Mouse (Mus musculus): ENCODE results near the gene Sept5. TPM values are rescaled to one million over a fixed set of nuclear protein-coding genes. Genes with fewer than 3 reads are reported as not detected.
A peak's percentile ranks its signal among the peaks of the same experiment; 100 is the strongest.

The Sept5 gene
- total RNA-seq, 2 experiments from 2014 or later, result 3.1 to 6.1 TPM

GRCm38 (mm10) chr16:18620601-18621361 lies 9.0 kb downstream of the Sept5 start:
- peak; percentile 68 for DNase-seq
- H3K4me3 ChIP-seq, result peak overlapping the region; percentile 72
- no peak overlapping the region for H3K27ac ChIP-seq
- intact Hi-C loops (cut with DNase I), result no loop called here
- no peak for TF ChIP-seq CTCF (IDR thresholded peaks at IDR 0.05)

GRCm38 (mm10) chr16:18620201-18620600 lies 9.6 kb downstream of the Sept5 start:
- DNase-seq, result no peak
- TF ChIP-seq CTCF (IDR thresholded peaks at IDR 0.05), result no peak
- Histone ChIP-seq H3K4me3 (no peak overlapping the region), H3K27ac (no peak overlapping the region)
- intact Hi-C loops (cut with DNase I), result no loop called here

GRCm38 (mm10) chr16:18619110-18619509 lies 10.6 kb downstream of the Sept5 start:
- H3K27ac ChIP-seq, result no peak overlapping the region
- no peak overlapping the region for H3K4me3 ChIP-seq
- intact Hi-C loops (cut with DNase I), result loop anchor here (5.0 kb wide), 1 partner anchor 92 kb away; no protein-coding TSS in a partner anchor
- no peak for DNase-seq
- no peak for TF ChIP-seq CTCF (IDR thresholded peaks at IDR 0.05)

- no peak for DNase-seq
- no peak for TF ChIP-seq CTCF (IDR thresholded peaks at IDR 0.05)
- Histone ChIP-seq H3K4me3 (no peak overlapping the region), H3K27ac (no peak overlapping the region)
- intact Hi-C loops (cut with DNase I), result loop anchor here (5.0 kb wide), 1 partner anchor 91 kb away; no protein-coding TSS in a partner anchor
Measured at GRCm38 (mm10) chr16:18618297-18618696, 11.5 kb downstream of the Sept5 start.

GRCm38 (mm10) chr16:18617370-18618065 lies 12.2 kb downstream of the Sept5 start:
- peak overlapping the region; percentile 56 for H3K4me3 ChIP-seq
- peak; percentile 96 for TF ChIP-seq CTCF (IDR thresholded peaks at IDR 0.05)
- no peak overlapping the region for H3K27ac ChIP-seq
- peak; percentile 89 for DNase-seq
- intact Hi-C loops (cut with DNase I), result loop anchor here (1.0 to 5.0 kb wide), 3 partner anchors 90 to 269 kb away; partner anchors contain the start of genes Arvcf and Tango2

DNA sequence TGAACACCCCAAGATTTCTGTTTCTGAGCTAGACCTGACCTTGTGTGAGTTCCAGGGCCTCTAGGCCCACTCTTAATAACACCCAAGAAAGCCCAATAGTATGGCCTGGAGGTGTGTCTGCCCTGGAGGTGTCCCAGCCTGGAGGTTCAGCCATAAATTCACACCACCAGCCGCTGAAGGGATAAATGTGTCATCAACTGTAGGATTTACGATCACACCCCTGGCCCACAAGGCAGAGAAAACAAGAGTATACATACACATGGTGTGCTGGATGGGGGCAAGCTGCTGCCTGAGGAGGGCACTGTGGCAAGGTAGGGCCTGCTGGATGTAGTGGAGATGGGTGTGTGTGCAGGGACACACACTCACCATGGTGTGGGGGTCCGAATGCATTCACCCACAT lies 16.5 kb downstream of the Sept5 start:
- H3K27ac ChIP-seq, result no peak overlapping the region
- H3K4me3 ChIP-seq, result no peak overlapping the region
- intact Hi-C loops (cut with DNase I), result no loop called here
- TF ChIP-seq CTCF (IDR thresholded peaks at IDR 0.05), result no peak
- DNase-seq, result no peak

DNA sequence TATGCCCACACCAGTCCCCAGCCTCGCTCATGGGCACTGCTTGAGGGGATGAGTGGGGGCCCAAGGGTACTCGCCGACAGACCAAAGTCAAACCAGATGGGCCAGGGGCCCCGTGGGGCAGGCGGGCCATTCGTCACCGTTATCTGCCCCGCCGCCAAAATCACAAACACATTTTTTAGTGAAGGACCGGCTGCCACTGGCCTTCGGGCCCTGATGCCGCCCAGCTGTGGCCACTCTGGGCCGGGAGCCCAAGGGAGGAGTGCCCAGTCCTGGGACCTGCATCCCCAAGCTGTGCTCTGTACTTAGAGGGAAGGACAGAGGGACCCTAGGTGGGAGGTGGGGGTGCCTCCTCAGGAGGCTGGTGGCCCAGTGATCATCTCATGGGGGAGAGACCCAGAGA lies 18.0 kb downstream of the Sept5 start:
- H3K27ac ChIP-seq, result no peak overlapping the region
- no peak for TF ChIP-seq CTCF (IDR thresholded peaks at IDR 0.05)
- H3K4me3 ChIP-seq, result no peak overlapping the region
- intact Hi-C loops (cut with DNase I), result no loop called here
- no peak for DNase-seq

DNA sequence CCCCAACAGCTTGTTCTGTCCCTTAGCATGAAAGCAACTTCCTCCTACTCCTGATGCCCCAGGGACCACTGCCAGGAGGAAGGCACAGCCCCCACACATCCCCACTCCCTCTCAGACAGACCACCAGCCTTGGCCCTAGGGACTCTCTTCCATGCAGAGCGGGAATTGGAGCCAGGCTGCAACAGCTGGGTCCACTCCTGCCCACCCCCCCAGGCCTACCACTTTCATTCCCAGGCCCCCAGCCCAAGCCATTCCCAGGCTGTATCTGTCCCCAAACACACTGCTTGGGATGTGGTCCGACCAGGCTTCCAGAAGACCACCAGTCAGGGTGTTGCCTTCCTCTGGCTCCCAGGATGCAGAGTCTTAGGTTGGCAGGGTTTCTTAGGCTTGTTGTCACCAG lies 20.7 kb downstream of the Sept5 start:
- no peak overlapping the region for H3K27ac ChIP-seq
- no peak overlapping the region for H3K4me3 ChIP-seq
- TF ChIP-seq CTCF (IDR thresholded peaks at IDR 0.05), result no peak
- intact Hi-C loops (cut with DNase I), result no loop called here
- DNase-seq, result peak; percentile 8

- H3K4me3 ChIP-seq, result 0 out of 2 replicates have a peak overlapping the region, but pooled peaks have one; percentile 7
- intact Hi-C loops (cut with DNase I), result no loop called here
- H3K27ac ChIP-seq, result no peak overlapping the region; the same call in 1 of the 2 replicates
- peak; percentile 75 for DNase-seq
- TF ChIP-seq CTCF (IDR thresholded peaks at IDR 0.05), result no peak
Measured at GRCm38 (mm10) chr16:18608226-18608625, 21.5 kb downstream of the Sept5 start.

DNA sequence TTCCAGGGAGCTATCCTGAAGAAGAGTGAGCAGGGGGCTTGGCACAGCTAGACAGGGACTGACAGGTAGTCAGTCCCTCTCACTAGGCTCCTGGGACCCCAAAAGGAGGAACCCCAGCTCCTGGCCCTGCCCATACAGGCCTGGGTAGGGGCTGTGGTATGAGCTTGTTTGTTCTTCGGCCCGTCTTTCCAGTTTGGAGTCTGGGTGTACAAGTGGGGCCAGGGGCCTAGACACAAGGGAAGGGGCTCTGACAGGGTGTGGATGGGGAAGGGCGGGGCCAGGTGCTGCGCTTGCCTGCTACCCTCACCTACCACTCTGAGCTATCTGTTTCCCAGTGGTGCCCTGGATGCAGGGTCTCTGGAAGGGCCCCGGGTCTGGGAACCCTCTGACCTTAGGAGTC lies 24.0 kb downstream of the Sept5 start:
- Histone ChIP-seq H3K27ac (peak overlapping the region; percentile 95), H3K4me3 (no peak overlapping the region)
- no peak for TF ChIP-seq CTCF (IDR thresholded peaks at IDR 0.05)
- DNase-seq, result no peak
- intact Hi-C loops (cut with DNase I), result no loop called here

- TF ChIP-seq CTCF (IDR thresholded peaks at IDR 0.05), result no peak
- intact Hi-C loops (cut with DNase I), result no loop called here
- no peak overlapping the region for H3K4me3 ChIP-seq
- H3K27ac ChIP-seq, result peak overlapping the region; percentile 95
- peak; percentile 93 for DNase-seq
Measured at GRCm38 (mm10) chr16:18604267-18604701, 25.5 kb downstream of the Sept5 start.

DNA sequence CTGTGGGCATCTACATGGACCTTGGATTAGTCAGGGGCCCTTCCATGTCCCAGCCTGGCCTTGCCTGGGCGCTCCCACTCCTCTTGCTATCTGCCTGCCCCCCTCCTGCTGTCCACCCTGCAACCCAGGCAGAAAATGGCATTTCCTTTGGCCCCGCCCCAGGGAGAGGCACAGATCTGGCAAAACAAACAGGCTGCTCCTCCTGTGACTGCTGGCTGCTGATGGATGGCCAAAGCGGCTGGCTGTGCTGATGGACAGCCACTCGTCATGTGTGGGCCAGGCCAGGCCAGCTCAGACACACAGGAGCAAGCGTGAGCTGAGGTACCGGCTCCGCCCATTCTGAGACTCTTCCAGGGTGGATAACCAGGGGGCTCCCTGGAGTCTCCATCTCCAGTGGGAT lies 28.3 kb downstream of the Sept5 start:
- TF ChIP-seq CTCF (IDR thresholded peaks at IDR 0.05), result no peak
- intact Hi-C loops (cut with DNase I), result no loop called here
- H3K4me3 ChIP-seq, result no peak overlapping the region
- DNase-seq, result peak; percentile 82
- peak overlapping the region; percentile 88 for H3K27ac ChIP-seq

DNA sequence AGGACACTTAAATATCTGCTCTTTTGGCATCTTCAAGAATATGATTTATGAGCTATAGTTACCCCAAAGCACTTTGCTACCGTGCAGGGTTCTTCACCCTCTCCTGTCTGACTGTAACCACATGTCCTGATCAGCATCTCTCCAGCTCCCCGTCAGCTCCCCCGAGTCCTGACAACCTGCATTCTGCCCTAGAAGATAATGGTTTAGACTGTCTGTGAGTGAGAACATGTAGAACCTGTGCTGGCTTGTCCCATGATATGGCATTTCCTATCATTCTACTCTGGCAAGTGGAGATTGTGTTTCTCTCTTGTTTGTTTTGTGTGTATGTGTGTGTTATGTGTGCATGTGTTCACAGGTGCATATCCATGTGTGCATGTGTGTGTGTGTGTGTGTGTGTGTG lies 31.7 kb downstream of the Sept5 start:
- H3K27ac ChIP-seq, result no peak overlapping the region
- intact Hi-C loops (cut with DNase I), result no loop called here
- no peak for DNase-seq
- TF ChIP-seq CTCF (IDR thresholded peaks at IDR 0.05), result no peak
- H3K4me3 ChIP-seq, result no peak overlapping the region

All from gastrocnemius, adult 2 months (tissue).